Mouse (Mus musculus): ENCODE results near the gene Ppp4r2. TPM values are rescaled to one million over a fixed set of nuclear protein-coding genes. Genes with fewer than 3 reads are reported as not detected.
A peak's percentile ranks its signal among the peaks of the same experiment; 100 is the strongest.

Gene Ppp4r2
- polyA plus RNA-seq (2016; fragmentation: Nextera tagmentation; extraction: Ambion mirVana), result 28.0 and 29.4 TPM in 2 replicates

- WGBS, result under 1% methylated on average over 42 of the region's 50 CpGs
- Histone ChIP-seq H3K4me3 (peak within 1 kb of the TSS; percentile 82), H3K36me3 (peaks cover 31% of the 10 kb centered on the region), H3K9ac (replicated peaks) (peak within 1 kb of the TSS; percentile 86), H3K9me3 (no peaks in the 10 kb centered on the region), H3K4me1 (peaks cover 18% of the 10 kb centered on the region), H3K27ac (replicated peaks) (peak within 1 kb of the TSS; percentile 89), H3K4me2 (replicated peaks) (peak within 1 kb of the TSS; percentile 56), H3K27me3 (no peaks in the 10 kb centered on the region)
- peak; percentile 93 for ATAC-seq (ENCODE audit: low FRiP score, low read depth)
Observed at GRCm38 (mm10) chr6:100833355-100833754, at the start of gene Ppp4r2. Gene Ppp4r2, plus strand, starts transcription at chr6:100833622.

GRCm38 (mm10) chr6:100787726-100788125 is 45.7 kb upstream of the Ppp4r2 start:
- Histone ChIP-seq H3K9me3 (no peaks in the 10 kb centered on the region; the same call in 1 of the 2 replicates), H3K36me3 (no peaks in the 10 kb centered on the region), H3K4me2 (replicated peaks) (no peak overlapping the region), H3K9ac (replicated peaks) (no peak overlapping the region), H3K27me3 (no peaks in the 10 kb centered on the region), H3K27ac (replicated peaks) (no peak overlapping the region), H3K4me1 (no peaks in the 10 kb centered on the region), H3K4me3 (no peak overlapping the region)
- 92% methylated on average over 1 of the region's 1 CpGs for WGBS
- ATAC-seq (ENCODE audit: low FRiP score, low read depth), result no peak

GRCm38 (mm10) chr6:100789161-100789560 is 44.3 kb upstream of the Ppp4r2 start:
- Histone ChIP-seq H3K4me1 (no peaks in the 10 kb centered on the region), H3K9ac (replicated peaks) (no peak overlapping the region), H3K27ac (replicated peaks) (no peak overlapping the region), H3K4me3 (no peak overlapping the region), H3K36me3 (no peaks in the 10 kb centered on the region), H3K4me2 (replicated peaks) (no peak overlapping the region), H3K9me3 (no peaks in the 10 kb centered on the region; the same call in 1 of the 2 replicates), H3K27me3 (no peaks in the 10 kb centered on the region)
- 89% methylated on average over 1 of the region's 1 CpGs for WGBS
- no peak for ATAC-seq (ENCODE audit: low FRiP score, low read depth)

GRCm38 (mm10) chr6:100792055-100792659 is 41.3 kb upstream of the Ppp4r2 start:
- no peak for ATAC-seq (ENCODE audit: low FRiP score, low read depth)
- no peaks in the 10 kb centered on the region for H3K27me3 ChIP-seq
- H3K9me3 ChIP-seq, result no peaks in the 10 kb centered on the region; the same call in 1 of the 2 replicates
- no peaks in the 10 kb centered on the region for H3K4me1 ChIP-seq
- 82% methylated on average over 3 of the region's 3 CpGs for WGBS
- H3K27ac ChIP-seq (replicated peaks), result no peak overlapping the region
- no peaks in the 10 kb centered on the region for H3K36me3 ChIP-seq
- H3K9ac ChIP-seq (replicated peaks), result no peak overlapping the region
- H3K4me3 ChIP-seq, result no peak overlapping the region
- no peak overlapping the region for H3K4me2 ChIP-seq (replicated peaks)

- no peak overlapping the region for H3K4me3 ChIP-seq
- H3K9ac ChIP-seq (replicated peaks), result no peak overlapping the region
- no peaks in the 10 kb centered on the region for H3K36me3 ChIP-seq
- WGBS, result 79% methylated on average over 14 of the region's 14 CpGs
- H3K27ac ChIP-seq (replicated peaks), result no peak overlapping the region
- no peaks in the 10 kb centered on the region; the same call in 1 of the 2 replicates for H3K9me3 ChIP-seq
- ATAC-seq (ENCODE audit: low FRiP score, low read depth), result no peak
- no peak overlapping the region for H3K4me2 ChIP-seq (replicated peaks)
- no peaks in the 10 kb centered on the region for H3K27me3 ChIP-seq
- H3K4me1 ChIP-seq, result no peaks in the 10 kb centered on the region
Observed at GRCm38 (mm10) chr6:100792973-100793769, 40.3 kb upstream of the Ppp4r2 start.

GRCm38 (mm10) chr6:100795797-100796196 is 37.6 kb upstream of the Ppp4r2 start:
- H3K4me2 ChIP-seq (replicated peaks), result no peak overlapping the region
- H3K36me3 ChIP-seq, result no peaks in the 10 kb centered on the region
- H3K4me3 ChIP-seq, result no peak overlapping the region
- H3K27me3 ChIP-seq, result no peaks in the 10 kb centered on the region
- no peak overlapping the region for H3K9ac ChIP-seq (replicated peaks)
- no peaks in the 10 kb centered on the region; the same call in 1 of the 2 replicates for H3K9me3 ChIP-seq
- ATAC-seq (ENCODE audit: low FRiP score, low read depth), result no peak
- no peaks in the 10 kb centered on the region for H3K4me1 ChIP-seq
- H3K27ac ChIP-seq (replicated peaks), result no peak overlapping the region
- 64% methylated on average over 6 of the region's 6 CpGs for WGBS

GRCm38 (mm10) chr6:100799290-100799689 is 34.1 kb upstream of the Ppp4r2 start:
- Histone ChIP-seq H3K9ac (replicated peaks) (no peak overlapping the region), H3K4me2 (replicated peaks) (no peak overlapping the region), H3K4me1 (no peaks in the 10 kb centered on the region), H3K27ac (replicated peaks) (no peak overlapping the region), H3K4me3 (no peak overlapping the region), H3K36me3 (no peaks in the 10 kb centered on the region), H3K9me3 (no peaks in the 10 kb centered on the region; the same call in 1 of the 2 replicates), H3K27me3 (no peaks in the 10 kb centered on the region)
- no peak for ATAC-seq (ENCODE audit: low FRiP score, low read depth)
- 92% methylated on average over 6 of the region's 6 CpGs for WGBS

- WGBS, result 93% methylated on average over 4 of the region's 4 CpGs
- Histone ChIP-seq H3K9me3 (no peaks in the 10 kb centered on the region; the same call in 1 of the 2 replicates), H3K27ac (replicated peaks) (no peak overlapping the region), H3K27me3 (no peaks in the 10 kb centered on the region), H3K36me3 (no peaks in the 10 kb centered on the region), H3K4me2 (replicated peaks) (no peak overlapping the region), H3K9ac (replicated peaks) (no peak overlapping the region), H3K4me1 (no peaks in the 10 kb centered on the region), H3K4me3 (no peak overlapping the region)
- ATAC-seq (ENCODE audit: low FRiP score, low read depth), result no peak
Observed at GRCm38 (mm10) chr6:100799766-100800165, 33.7 kb upstream of the Ppp4r2 start.

- no peak overlapping the region for H3K9ac ChIP-seq (replicated peaks)
- H3K9me3 ChIP-seq, result no peaks in the 10 kb centered on the region; the same call in 1 of the 2 replicates
- no peaks in the 10 kb centered on the region for H3K36me3 ChIP-seq
- no peak overlapping the region for H3K27ac ChIP-seq (replicated peaks)
- no peak overlapping the region for H3K4me2 ChIP-seq (replicated peaks)
- 78% methylated on average over 10 of the region's 10 CpGs for WGBS
- H3K4me1 ChIP-seq, result no peaks in the 10 kb centered on the region
- no peaks in the 10 kb centered on the region for H3K27me3 ChIP-seq
- ATAC-seq (ENCODE audit: low FRiP score, low read depth), result no peak
- no peak overlapping the region for H3K4me3 ChIP-seq
Observed at GRCm38 (mm10) chr6:100800497-100800955, 32.9 kb upstream of the Ppp4r2 start.

- 83% methylated on average over 13 of the region's 13 CpGs for WGBS
- Histone ChIP-seq H3K9me3 (no peaks in the 10 kb centered on the region), H3K27ac (replicated peaks) (no peak overlapping the region), H3K4me3 (no peak overlapping the region), H3K9ac (replicated peaks) (no peak overlapping the region), H3K36me3 (no peaks in the 10 kb centered on the region), H3K4me2 (replicated peaks) (no peak overlapping the region), H3K4me1 (no peaks in the 10 kb centered on the region), H3K27me3 (no peaks in the 10 kb centered on the region)
- no peak for ATAC-seq (ENCODE audit: low FRiP score, low read depth)
Observed at GRCm38 (mm10) chr6:100802381-100803083, 30.9 kb upstream of the Ppp4r2 start.

- no peaks in the 10 kb centered on the region for H3K36me3 ChIP-seq
- H3K4me2 ChIP-seq (replicated peaks), result no peak overlapping the region
- no peak for ATAC-seq (ENCODE audit: low FRiP score, low read depth)
- no peak overlapping the region for H3K27ac ChIP-seq (replicated peaks)
- H3K4me3 ChIP-seq, result no peak overlapping the region
- WGBS, result 83% methylated on average over 3 of the region's 3 CpGs
- H3K4me1 ChIP-seq, result no peaks in the 10 kb centered on the region
- H3K27me3 ChIP-seq, result no peaks in the 10 kb centered on the region
- no peaks in the 10 kb centered on the region for H3K9me3 ChIP-seq
- no peak overlapping the region for H3K9ac ChIP-seq (replicated peaks)
Observed at GRCm38 (mm10) chr6:100803250-100803649, 30.2 kb upstream of the Ppp4r2 start.

- Histone ChIP-seq H3K27me3 (no peaks in the 10 kb centered on the region), H3K36me3 (no peaks in the 10 kb centered on the region), H3K9me3 (no peaks in the 10 kb centered on the region), H3K27ac (replicated peaks) (no peak overlapping the region), H3K4me2 (replicated peaks) (no peak overlapping the region), H3K9ac (replicated peaks) (no peak overlapping the region), H3K4me1 (no peaks in the 10 kb centered on the region), H3K4me3 (no peak overlapping the region)
- WGBS, result 93% methylated on average over 9 of the region's 9 CpGs
- no peak for ATAC-seq (ENCODE audit: low FRiP score, low read depth)
Observed at GRCm38 (mm10) chr6:100807187-100807586, 26.2 kb upstream of the Ppp4r2 start.
